Mouse (Mus musculus) stomach, embryonic 14.5 days (tissue): Measurements from ENCODE around the gene Cks2. TPM values are rescaled to one million over a fixed set of nuclear protein-coding genes. Genes with fewer than 3 reads are reported as not detected.

ENCODE experiments used
- ATAC-seq: fragments of 200-750 bp; cut with Nextera tagmentation; 2 replicates; pipeline ENCODE4 v1.8.0; 2017; ENCODE audit warnings: low read depth, moderate TSS enrichment; ENCODE audit not compliant: insufficient number of reproducible peaks, insufficient read depth, low FRiP score
- H3K27ac ChIP-seq: fragments of 300-500 bp; sonication (generic); 2 replicates; pipeline ENCODE4 v1.5.1; 2014; ENCODE audit warnings: mild to moderate bottlenecking, low read length, moderate library complexity, mixed read lengths
- H3K27me3 ChIP-seq: fragments of 300-500 bp; sonication (generic); 2 replicates; pipeline ENCODE4 v1.6.1; 2014; ENCODE audit warnings: low read length, control low read depth, mixed read lengths; ENCODE audit not compliant: control insufficient read depth, insufficient read depth
- H3K36me3 ChIP-seq: fragments of 300-500 bp; sonication (generic); 2 replicates; pipeline ENCODE4 v1.6.1; 2014; ENCODE audit warnings: mild to moderate bottlenecking, control low read depth, low read length, moderate library complexity, mixed read lengths; ENCODE audit not compliant: control insufficient read depth, insufficient read depth
- H3K4me1 ChIP-seq: fragments of 300-500 bp; sonication (generic); 2 replicates; pipeline ENCODE4 v1.6.1; 2014; ENCODE audit warnings: low read length, control low read depth, mixed read lengths; ENCODE audit not compliant: control insufficient read depth, insufficient read depth
- H3K4me2 ChIP-seq: fragments of 300-500 bp; sonication (generic); replicated peaks from 2 replicates; pipeline ENCODE4 v1.6.1; 2014; ENCODE audit warnings: low read depth, low read length, control low read depth
- H3K4me3 ChIP-seq: fragments of 300-500 bp; sonication (generic); 2 replicates; pipeline ENCODE4 v1.5.1; 2014; ENCODE audit warnings: low read depth, low read length, control low read depth
- H3K9ac ChIP-seq: fragments of 300-500 bp; sonication (generic); replicated peaks from 2 replicates; pipeline ENCODE4 v1.6.1; 2014; ENCODE audit warnings: low read depth, mild to moderate bottlenecking, control low read depth, low read length, moderate library complexity, mixed read lengths
- H3K9me3 ChIP-seq: fragments of 300-500 bp; sonication (generic); 2 replicates; pipeline ENCODE4 v1.6.1; 2016; ENCODE audit warnings: low read depth, low read length, control low read depth; ENCODE audit not compliant: control insufficient read depth
- WGBS: fragments of 180-500 bp; shearing (Covaris S2); extraction: QIAGEN DNeasy Blood & Tissue Kit; methylation state at CpG from one replicate; pipeline ENCODE4 v1.1.7; 2014; 5-methylcytosine and 5-hydroxymethylcytosine counted together
- polyA plus RNA-seq: library from polyadenylated mRNA; unstranded; fragments of >200 nt; fragmentation: Nextera tagmentation; extraction: Ambion mirVana; gene quantifications from 2 replicates; pipeline ENCODE4 v1.2.1, GENCODE M21; 2014

Cks2 gene
- polyA plus RNA-seq, 1 experiment from 2014 or later = 373 TPM

DNA sequence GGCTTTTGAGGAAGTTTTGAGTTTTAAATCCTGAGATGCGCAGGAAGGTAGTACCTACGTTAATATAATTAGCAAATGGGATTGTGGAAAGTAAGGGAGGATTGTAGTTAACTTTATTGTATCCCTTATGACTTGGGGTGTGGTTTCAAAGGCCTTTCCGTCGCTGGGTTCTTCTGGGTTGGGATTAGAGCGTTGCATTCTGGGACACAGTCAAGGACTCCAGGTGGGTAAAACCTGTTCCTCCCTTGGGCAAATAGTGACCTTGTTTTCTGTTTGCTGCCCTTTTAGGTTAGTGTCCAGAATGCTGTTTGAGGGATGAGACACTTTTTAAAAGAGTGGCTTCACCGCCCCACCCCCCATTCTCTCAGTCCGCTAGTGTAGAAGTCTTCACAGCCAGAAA lies 840 bp downstream of the Cks2 start:
- 0% methylated on average over 7 of the region's 7 CpGs for WGBS
- Histone ChIP-seq H3K36me3 (no peaks in the 10 kb centered on the region), H3K9ac (peak overlapping the region; percentile 80)

DNA sequence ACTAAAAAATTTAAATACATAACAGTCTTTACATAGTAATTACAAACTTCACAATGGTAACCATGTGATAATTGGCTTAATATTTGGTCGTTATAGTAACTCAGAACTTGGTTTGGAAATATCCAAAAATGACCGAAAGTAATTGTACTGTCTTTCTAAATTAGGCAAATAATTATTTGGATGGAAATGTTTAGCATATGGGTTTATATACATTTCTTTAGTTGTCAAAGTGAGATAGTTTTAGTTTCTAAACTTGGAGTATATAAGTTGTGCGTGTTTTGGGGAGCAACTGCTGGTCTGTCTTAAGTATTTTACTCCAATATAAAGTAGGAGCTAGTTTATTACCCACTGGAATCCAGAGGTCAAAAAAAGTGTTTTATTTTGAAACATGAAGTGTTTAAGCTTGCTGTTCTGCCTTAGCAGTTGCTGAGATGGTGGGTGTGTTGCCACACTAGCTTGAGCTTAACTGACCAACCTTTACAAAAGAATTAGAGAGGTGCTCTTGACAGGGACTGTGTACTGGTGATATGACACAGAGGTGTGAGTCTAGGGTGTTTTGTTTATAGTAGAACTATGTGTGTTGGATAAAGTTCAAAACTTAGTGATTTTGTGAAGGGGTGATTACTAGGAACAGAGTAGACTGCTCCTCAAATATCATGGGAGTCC lies 1.5 kb downstream of the Cks2 start:
- no peaks in the 10 kb centered on the region for H3K9me3 ChIP-seq
- H3K27ac ChIP-seq = no peak overlapping the region
- WGBS = 21% methylated on average over 3 of the region's 3 CpGs
- H3K27me3 ChIP-seq = no peaks in the 10 kb centered on the region
- no peaks in the 10 kb centered on the region for H3K36me3 ChIP-seq
- H3K4me1 ChIP-seq = peaks cover 28% of the 10 kb centered on the region
- peak overlapping the region; percentile 81 for H3K4me3 ChIP-seq
- H3K9ac ChIP-seq = peak overlapping the region; percentile 80
- peak overlapping the region; percentile 79 for H3K4me2 ChIP-seq
- ATAC-seq = no peak

More for the DNA sequence above, 840 bp downstream of the Cks2 start:
- Histone ChIP-seq H3K4me1 (peaks cover 25% of the 10 kb centered on the region), H3K4me3 (peak overlapping the region; percentile 81), H3K9me3 (no peaks in the 10 kb centered on the region), H3K27me3 (no peaks in the 10 kb centered on the region), H3K4me2 (peak overlapping the region; percentile 79), H3K27ac (peak overlapping the region; percentile 80)
- no peak for ATAC-seq

DNA sequence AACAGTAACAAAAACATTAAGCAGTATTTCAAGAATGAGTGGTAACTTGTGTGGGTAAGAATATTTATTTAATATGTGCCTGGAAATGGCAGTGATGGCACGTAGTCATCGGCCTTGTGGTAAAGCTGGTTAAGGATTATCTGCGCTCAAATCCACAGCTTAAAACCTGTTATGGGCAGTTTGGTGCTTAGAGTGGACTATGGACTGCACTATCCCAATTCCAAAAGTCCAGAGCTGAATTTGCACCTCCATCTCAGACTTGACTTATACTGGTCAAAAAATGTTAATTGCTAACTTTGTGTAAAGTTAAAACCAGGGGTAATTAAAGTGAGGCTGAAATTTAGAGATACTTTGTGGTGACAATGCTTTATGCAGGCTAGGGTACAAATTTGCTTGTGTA lies 2.7 kb downstream of the Cks2 start:
- no peak overlapping the region for H3K27ac ChIP-seq

DNA sequence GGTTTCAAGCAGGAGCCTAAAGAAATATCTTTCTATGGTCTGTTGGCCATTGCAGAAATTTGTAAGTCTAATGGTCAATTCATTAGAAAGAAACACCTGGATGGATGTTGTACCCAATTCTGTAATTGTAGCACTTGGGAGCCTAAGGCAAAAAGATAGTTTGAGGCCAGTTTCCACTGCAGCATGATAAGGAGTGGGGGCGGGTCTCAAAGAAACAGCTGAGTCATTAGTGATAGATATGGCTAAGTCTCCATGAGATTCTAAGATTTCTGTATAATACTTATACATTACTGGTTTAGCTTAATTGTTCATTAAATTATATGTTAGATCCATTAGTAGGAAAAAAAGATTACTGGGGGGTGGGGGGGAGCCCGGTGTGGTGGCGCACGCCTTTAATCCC lies 3.2 kb downstream of the Cks2 start:
- no peak overlapping the region for H3K4me3 ChIP-seq
- peaks cover 24% of the 10 kb centered on the region for H3K4me1 ChIP-seq
- no peaks in the 10 kb centered on the region for H3K27me3 ChIP-seq
- ATAC-seq = no peak
- H3K36me3 ChIP-seq = peaks cover 4% of the 10 kb centered on the region; the same call in 1 of the 2 replicates
- H3K9ac ChIP-seq = no peak overlapping the region
- no peaks in the 10 kb centered on the region for H3K9me3 ChIP-seq
- WGBS = 89% methylated on average over 4 of the region's 4 CpGs
- H3K4me2 ChIP-seq = no peak overlapping the region
- no peak overlapping the region for H3K27ac ChIP-seq

More for the DNA sequence above, 2.7 kb downstream of the Cks2 start:
- Histone ChIP-seq H3K36me3 (no peaks in the 10 kb centered on the region; the same call in 1 of the 2 replicates), H3K4me2 (peak overlapping the region; percentile 79; the same call in 1 of the 2 replicates), H3K4me3 (0 out of 2 replicates have a peak overlapping the region, but pooled peaks have one; percentile 81), H3K9me3 (no peaks in the 10 kb centered on the region), H3K9ac (peak overlapping the region; percentile 21; the same call in 1 of the 2 replicates), H3K27me3 (no peaks in the 10 kb centered on the region), H3K4me1 (peaks cover 24% of the 10 kb centered on the region)
- 85% methylated on average over 3 of the region's 3 CpGs for WGBS
- no peak for ATAC-seq

- no peak for ATAC-seq
- H3K4me1 ChIP-seq = peaks cover 24% of the 10 kb centered on the region
- WGBS = 67% methylated on average over 1 of the region's 1 CpGs
- no peaks in the 10 kb centered on the region for H3K9me3 ChIP-seq
- H3K27ac ChIP-seq = no peak overlapping the region
- no peak overlapping the region for H3K4me3 ChIP-seq
- H3K4me2 ChIP-seq = no peak overlapping the region
- H3K27me3 ChIP-seq = no peaks in the 10 kb centered on the region
- peaks cover 13% of the 10 kb centered on the region for H3K36me3 ChIP-seq
- no peak overlapping the region for H3K9ac ChIP-seq
Observed at GRCm38 (mm10) chr13:51649740-51650139, 4.7 kb downstream of the Cks2 start.

- peak within 1 kb of the TSS; percentile 60 for H3K4me3 ChIP-seq
- H3K9me3 ChIP-seq = no peaks in the 10 kb centered on the region
- peak within 1 kb of the TSS; percentile 51 for H3K9ac ChIP-seq
- peaks cover 24% of the 10 kb centered on the region for H3K4me1 ChIP-seq
- no peaks in the 10 kb centered on the region for H3K27me3 ChIP-seq
- peak within 1 kb of the TSS; percentile 79 for H3K27ac ChIP-seq
- under 1% methylated on average over 69 of the region's 69 CpGs for WGBS
- peaks cover 28% of the 10 kb centered on the region for H3K36me3 ChIP-seq
- ATAC-seq = peak; percentile 94
- peak within 1 kb of the TSS; percentile 49 for H3K4me2 ChIP-seq
Observed at GRCm38 (mm10) chr13:51651408-51652064, 6.5 kb downstream of the Cks2 start, which contains the start of gene Secisbp2. TSS of gene Secisbp2 (plus strand) at chr13:51651697.

DNA sequence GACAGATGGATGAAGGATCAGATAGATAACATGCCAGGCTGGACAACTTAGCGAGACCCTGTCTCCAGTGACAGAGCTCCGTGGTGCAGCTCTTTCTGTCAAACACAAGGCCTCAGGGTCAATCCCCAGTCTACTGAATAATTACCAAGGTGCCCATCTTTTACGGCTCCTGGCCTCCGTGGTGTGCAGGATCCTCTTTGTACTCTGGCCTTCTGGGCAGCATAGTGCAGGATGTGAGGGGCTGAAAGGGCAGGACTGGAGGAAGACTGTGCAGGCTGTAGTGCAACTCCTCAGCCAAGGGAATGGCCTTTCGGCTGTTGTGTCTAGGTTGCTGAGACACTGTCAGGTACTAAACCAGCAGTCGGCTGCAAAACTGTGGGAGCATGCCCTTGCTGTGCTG lies 8.1 kb downstream of the Cks2 start:
- H3K9me3 ChIP-seq = no peaks in the 10 kb centered on the region
- no peak overlapping the region for H3K4me2 ChIP-seq
- H3K4me3 ChIP-seq = no peak overlapping the region
- no peak overlapping the region for H3K27ac ChIP-seq
- peaks cover 11% of the 10 kb centered on the region; the same call in 1 of the 2 replicates for H3K4me1 ChIP-seq
- H3K9ac ChIP-seq = no peak overlapping the region
- no peak for ATAC-seq
- peaks cover 41% of the 10 kb centered on the region for H3K36me3 ChIP-seq
- H3K27me3 ChIP-seq = no peaks in the 10 kb centered on the region
- WGBS = 92% methylated on average over 6 of the region's 6 CpGs

GRCm38 (mm10) chr13:51653961-51654360 lies 8.9 kb downstream of the Cks2 start:
- H3K4me1 ChIP-seq = peaks cover 5% of the 10 kb centered on the region; the same call in 1 of the 2 replicates
- no peak overlapping the region for H3K9ac ChIP-seq
- H3K9me3 ChIP-seq = no peaks in the 10 kb centered on the region
- H3K27ac ChIP-seq = no peak overlapping the region
- no peak overlapping the region for H3K4me3 ChIP-seq
- no peak for ATAC-seq
- no peaks in the 10 kb centered on the region for H3K27me3 ChIP-seq
- 96% methylated on average over 9 of the region's 9 CpGs for WGBS
- H3K4me2 ChIP-seq = no peak overlapping the region
- peaks cover 46% of the 10 kb centered on the region for H3K36me3 ChIP-seq
